Mouse (Mus musculus) hindbrain, embryonic 11.5 days (tissue): ENCODE results near the gene Epha4. TPM values are rescaled to one million over a fixed set of nuclear protein-coding genes. Genes with fewer than 3 reads are reported as not detected.

Experiments
- ATAC-seq: fragments of 200-750 bp; cut with Nextera tagmentation; 2 replicates; pipeline ENCODE4 v1.8.0; 2017; ENCODE audit warnings: mild to moderate bottlenecking, moderate TSS enrichment, moderate library complexity; ENCODE audit not compliant: low FRiP score
- DNase-seq: peaks from one replicate; pipeline ENCODE4 v3.0.0-alpha.2; 2015; ENCODE audit warnings: low spot score
- H3K27ac ChIP-seq: fragments of 300-500 bp; sonication (generic); 2 replicates; pipeline ENCODE4 v1.5.1; 2014; ENCODE audit warnings: mild to moderate bottlenecking, low read depth, low read length
- H3K27me3 ChIP-seq: fragments of 300-500 bp; sonication (generic); 2 replicates; pipeline ENCODE4 v1.6.1; 2014; ENCODE audit warnings: mild to moderate bottlenecking, low read length, moderate library complexity, mixed read lengths; ENCODE audit not compliant: control insufficient read depth, insufficient read depth
- H3K36me3 ChIP-seq: fragments of 300-500 bp; sonication (generic); 2 replicates; pipeline ENCODE4 v1.6.1; 2014; ENCODE audit warnings: mild to moderate bottlenecking, low read length, moderate library complexity, mixed read lengths; ENCODE audit not compliant: control insufficient read depth, insufficient read depth
- H3K4me1 ChIP-seq: fragments of 300-500 bp; sonication (generic); replicated peaks from 2 replicates; pipeline ENCODE4 v1.6.1; 2014; ENCODE audit warnings: low read length, mixed read lengths; ENCODE audit not compliant: control insufficient read depth, insufficient read depth
- H3K4me2 ChIP-seq: fragments of 300-500 bp; sonication (generic); replicated peaks from 2 replicates; pipeline ENCODE4 v1.6.1; 2014; ENCODE audit warnings: mild to moderate bottlenecking, low read depth, low read length
- H3K4me3 ChIP-seq: fragments of 300-500 bp; sonication (generic); 2 replicates; pipeline ENCODE4 v1.5.1; 2014; ENCODE audit warnings: low read depth, low read length
- H3K9ac ChIP-seq: fragments of 300-500 bp; sonication (generic); 2 replicates; pipeline ENCODE4 v1.6.1; 2014; ENCODE audit warnings: low read depth, low read length
- H3K9me3 ChIP-seq: fragments of 300-500 bp; sonication (generic); 2 replicates; pipeline ENCODE4 v1.6.1; 2016; ENCODE audit warnings: low read length; ENCODE audit not compliant: control insufficient read depth
- WGBS: fragments of 180-500 bp; shearing (Covaris S2); extraction: QIAGEN DNeasy Blood & Tissue Kit; methylation state at CpG from one replicate; pipeline ENCODE4 v1.1.7; 2014; 5-methylcytosine and 5-hydroxymethylcytosine counted together
- polyA plus RNA-seq: library from polyadenylated mRNA; unstranded; fragments of >200 nt; fragmentation: Nextera tagmentation; extraction: Ambion mirVana; gene quantifications from 2 replicates; pipeline ENCODE4 v1.2.1, GENCODE M21; 2014

Epha4 gene
- 25.9 and 28.0 TPM in 2 replicates for polyA plus RNA-seq

DNA sequence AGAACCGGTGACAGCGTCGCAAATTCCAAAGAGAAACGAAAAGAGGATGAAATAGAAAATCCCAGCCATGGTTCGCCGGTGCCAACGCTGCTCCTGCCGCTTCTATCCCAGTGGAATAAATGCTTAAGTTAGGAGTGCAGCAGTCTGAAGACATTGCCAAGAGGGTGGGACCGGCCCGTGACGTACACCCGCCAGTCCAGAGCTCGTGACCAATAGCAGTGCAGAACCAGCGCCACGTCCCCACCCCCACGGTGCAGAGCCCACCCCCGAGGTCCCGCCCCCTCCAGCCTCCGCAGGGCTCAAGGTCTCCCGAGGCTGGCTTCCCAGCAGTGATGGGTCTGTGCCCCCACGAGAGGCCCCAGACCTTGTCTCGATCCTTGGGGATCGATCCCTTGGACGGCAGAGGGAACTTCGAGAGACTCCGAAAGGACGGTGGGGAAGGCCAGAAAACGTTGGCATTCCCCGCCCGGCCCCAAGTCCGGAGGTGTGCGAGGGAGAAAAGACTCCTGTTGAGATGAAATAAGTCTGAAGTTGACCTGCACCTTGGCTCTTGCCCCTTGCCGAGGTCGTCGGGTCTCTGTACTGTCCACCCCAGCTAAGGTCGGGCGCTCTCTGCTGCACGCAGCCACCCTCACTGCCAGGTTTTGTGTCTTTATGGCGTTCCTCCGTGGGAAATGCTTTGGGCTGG, at the start of gene Epha4:
Epha4 (minus strand) TSS at position 126 of the 688 bp plus-strand sequence.
- Histone ChIP-seq H3K4me3 (peak within 1 kb of the TSS; percentile 76), H3K9ac (peak within 1 kb of the TSS; percentile 66), H3K4me1 (no peaks in the 10 kb centered on the region; the same call in 1 of the 2 replicates), H3K27ac (peak within 1 kb of the TSS; percentile 85), H3K27me3 (no peaks in the 10 kb centered on the region; the same call in 1 of the 2 replicates), H3K36me3 (no peaks in the 10 kb centered on the region), H3K4me2 (peak within 1 kb of the TSS; percentile 93), H3K9me3 (no peaks in the 10 kb centered on the region)
- DNase-seq (peak; percentile 88), ATAC-seq (peak; percentile 92)
- under 1% methylated on average over 40 of the region's 40 CpGs for WGBS

- Histone ChIP-seq H3K4me3 (no peak overlapping the region), H3K27me3 (no peaks in the 10 kb centered on the region), H3K4me2 (no peak overlapping the region), H3K9me3 (no peaks in the 10 kb centered on the region), H3K9ac (no peak overlapping the region), H3K36me3 (no peaks in the 10 kb centered on the region), H3K4me1 (no peaks in the 10 kb centered on the region), H3K27ac (no peak overlapping the region)
- DNase-seq (no peak), ATAC-seq (no peak)
- 50% methylated on average over 3 of the region's 3 CpGs for WGBS
Observed at GRCm38 (mm10) chr1:77556199-77556598, 41.3 kb upstream of the Epha4 start.

DNA sequence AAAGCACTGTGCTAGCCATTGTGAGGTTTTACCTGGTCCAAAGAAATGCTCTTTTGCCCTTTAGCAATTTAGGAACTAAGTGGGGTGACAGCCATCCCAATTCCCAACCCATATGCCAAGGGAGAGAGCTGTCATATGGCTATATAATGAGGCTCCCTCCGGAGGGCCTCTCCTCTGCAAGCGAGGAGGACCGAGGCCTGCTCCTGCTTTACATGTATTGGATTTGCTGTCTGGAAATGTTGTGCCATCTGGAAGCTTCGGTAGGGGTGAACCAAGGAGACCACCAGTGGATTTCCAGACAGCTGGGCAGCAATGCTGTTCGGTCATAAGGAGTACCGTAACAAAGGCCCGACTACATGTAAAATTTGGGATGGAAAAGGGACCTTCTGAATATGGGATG, 37.0 kb upstream of the Epha4 start:
- Histone ChIP-seq H3K27me3 (no peaks in the 10 kb centered on the region), H3K4me2 (no peak overlapping the region), H3K36me3 (no peaks in the 10 kb centered on the region), H3K9ac (no peak overlapping the region), H3K4me3 (no peak overlapping the region), H3K27ac (no peak overlapping the region), H3K4me1 (no peaks in the 10 kb centered on the region), H3K9me3 (no peaks in the 10 kb centered on the region)
- ATAC-seq (peak; percentile 35; the same call in 1 of the 2 replicates), DNase-seq (no peak)
- WGBS, result 69% methylated on average over 7 of the region's 7 CpGs

DNA sequence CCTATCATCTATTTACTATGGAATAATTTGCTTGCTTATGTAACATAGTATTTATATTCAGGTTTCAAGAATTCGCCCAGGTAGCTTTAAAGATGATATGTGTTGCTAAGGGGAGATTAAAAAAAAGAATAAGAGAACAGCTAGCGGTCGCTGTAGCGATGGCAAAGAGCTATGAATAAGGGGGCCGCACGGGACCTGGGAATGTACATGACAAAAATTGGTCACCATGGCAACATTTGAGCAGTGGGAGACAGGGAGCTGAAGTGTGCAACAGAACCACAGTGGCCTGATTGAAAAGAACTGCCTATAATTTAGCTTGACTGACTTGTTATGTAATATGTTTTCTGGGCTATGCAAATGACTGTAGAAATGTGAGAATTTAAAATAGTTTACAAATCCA, 30.8 kb upstream of the Epha4 start:
- Histone ChIP-seq H3K36me3 (no peaks in the 10 kb centered on the region), H3K4me3 (no peak overlapping the region), H3K27me3 (no peaks in the 10 kb centered on the region), H3K27ac (peak overlapping the region; percentile 37), H3K9me3 (no peaks in the 10 kb centered on the region), H3K4me1 (peaks cover 7% of the 10 kb centered on the region), H3K9ac (no peak overlapping the region), H3K4me2 (no peak overlapping the region)
- 22% methylated on average over 6 of the region's 6 CpGs for WGBS
- DNase-seq (peak; percentile 80), ATAC-seq (peak; percentile 87; the same call in 1 of the 2 replicates)

- H3K9ac ChIP-seq, result no peak overlapping the region
- no peak overlapping the region; the same call in 1 of the 2 replicates for H3K27ac ChIP-seq
- no peak for ATAC-seq
- DNase-seq, result no peak
- H3K9me3 ChIP-seq, result no peaks in the 10 kb centered on the region
- WGBS, result 80% methylated on average over 1 of the region's 1 CpGs
- no peaks in the 10 kb centered on the region for H3K27me3 ChIP-seq
- H3K36me3 ChIP-seq, result no peaks in the 10 kb centered on the region
- no peak overlapping the region for H3K4me3 ChIP-seq
- no peak overlapping the region for H3K4me2 ChIP-seq
- peaks cover 7% of the 10 kb centered on the region for H3K4me1 ChIP-seq
Observed at GRCm38 (mm10) chr1:77545035-77545434, 30.1 kb upstream of the Epha4 start.

GRCm38 (mm10) chr1:77544279-77544678, 29.4 kb upstream of the Epha4 start:
- Histone ChIP-seq H3K27me3 (no peaks in the 10 kb centered on the region), H3K4me3 (no peak overlapping the region), H3K9ac (no peak overlapping the region), H3K9me3 (no peaks in the 10 kb centered on the region), H3K36me3 (no peaks in the 10 kb centered on the region), H3K4me1 (peaks cover 10% of the 10 kb centered on the region), H3K27ac (peak overlapping the region; percentile 4; the same call in 1 of the 2 replicates), H3K4me2 (no peak overlapping the region)
- ATAC-seq (peak; percentile 45; the same call in 1 of the 2 replicates), DNase-seq (no peak)
- 24% methylated on average over 3 of the region's 3 CpGs for WGBS

DNA sequence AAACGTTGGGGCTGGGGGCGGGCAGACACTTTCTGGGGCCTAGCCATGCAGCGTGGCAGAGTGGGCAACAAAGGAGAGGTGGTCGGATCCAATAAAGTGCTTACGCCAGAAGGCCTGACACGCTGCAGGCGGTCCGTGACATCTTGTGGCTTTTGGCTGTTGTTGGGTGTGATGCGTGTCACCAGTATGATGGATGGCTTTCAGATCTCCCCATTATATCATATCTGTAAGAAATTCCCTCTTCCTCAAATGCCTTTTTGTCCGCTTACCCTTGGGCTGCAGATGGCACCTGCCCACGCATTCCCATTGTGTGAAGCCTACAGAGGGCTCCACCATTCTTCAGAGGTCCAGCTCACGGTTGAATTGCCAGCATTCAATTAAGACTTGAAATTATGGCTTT, 25.1 kb upstream of the Epha4 start:
- Histone ChIP-seq H3K4me1 (0 out of 2 replicates have a peak, but pooled peaks cover 2% of the 10 kb centered on the region), H3K4me2 (no peak overlapping the region), H3K4me3 (no peak overlapping the region), H3K27me3 (no peaks in the 10 kb centered on the region), H3K9me3 (no peaks in the 10 kb centered on the region), H3K9ac (no peak overlapping the region), H3K27ac (peak overlapping the region; percentile 55; the same call in 1 of the 2 replicates), H3K36me3 (no peaks in the 10 kb centered on the region)
- DNase-seq (peak; percentile 60), ATAC-seq (peak; percentile 84)
- 57% methylated on average over 12 of the region's 12 CpGs for WGBS

- DNase-seq, result no peak
- no peak overlapping the region for H3K9ac ChIP-seq
- 0 out of 2 replicates have a peak, but pooled peaks cover 2% of the 10 kb centered on the region for H3K4me1 ChIP-seq
- no peaks in the 10 kb centered on the region for H3K9me3 ChIP-seq
- no peak overlapping the region for H3K4me2 ChIP-seq
- H3K27ac ChIP-seq, result no peak overlapping the region
- WGBS, result 72% methylated on average over 2 of the region's 2 CpGs
- H3K4me3 ChIP-seq, result no peak overlapping the region
- ATAC-seq, result no peak
- H3K27me3 ChIP-seq, result no peaks in the 10 kb centered on the region
- H3K36me3 ChIP-seq, result no peaks in the 10 kb centered on the region
Observed at GRCm38 (mm10) chr1:77538559-77538958, 23.7 kb upstream of the Epha4 start.

DNA sequence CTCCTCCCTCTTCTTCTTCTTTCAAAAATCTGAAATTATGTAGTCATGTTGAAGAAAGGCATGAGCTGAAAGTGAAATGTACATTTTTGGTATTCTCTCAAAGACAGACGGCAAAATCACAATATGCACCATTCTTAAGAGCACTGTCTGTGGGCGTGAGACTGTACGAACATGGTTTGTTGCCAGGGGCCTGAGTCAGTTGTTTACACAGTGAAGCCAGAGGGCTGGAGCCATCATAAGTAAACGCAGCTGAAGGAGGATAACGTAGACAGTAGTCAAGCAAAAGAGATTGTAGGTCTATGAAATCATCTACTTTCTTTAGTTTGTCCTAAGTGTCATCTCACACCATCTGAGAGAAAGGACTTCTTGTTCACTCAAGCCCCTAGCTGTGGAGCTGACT, 21.0 kb upstream of the Epha4 start:
- no peak overlapping the region for H3K27ac ChIP-seq
- H3K9ac ChIP-seq, result no peak overlapping the region
- 0 out of 2 replicates have a peak, but pooled peaks cover 2% of the 10 kb centered on the region for H3K4me1 ChIP-seq
- H3K27me3 ChIP-seq, result no peaks in the 10 kb centered on the region
- no peak for DNase-seq
- H3K36me3 ChIP-seq, result no peaks in the 10 kb centered on the region
- no peak overlapping the region for H3K4me3 ChIP-seq
- ATAC-seq, result no peak
- no peaks in the 10 kb centered on the region for H3K9me3 ChIP-seq
- WGBS, result 89% methylated on average over 5 of the region's 5 CpGs
- no peak overlapping the region for H3K4me2 ChIP-seq
